In genomic region chr2:27715221-27715620, GRCm38 (mm10) we compare ENCODE assay signal across 13 mouse cellular contexts. TPM values are rescaled to one million over a fixed set of nuclear protein-coding genes. Genes with fewer than 3 reads are reported as not detected.
DNase-seq lines count a peak whose midpoint lies in the region; ATAC-seq and TF ChIP-seq lines count a peak whose summit lies in the region.
"Had no signal": no experiment of that assay in that cellular context is flagged by ENCODE, and none has a peak within 500 bp of the region (broad histone marks: within the 10 kb centered on the region; RNA-seq: fewer than 3 reads in every experiment).

No protein-coding gene starts in this region.

- no peak for TF ChIP-seq CTCF in heart, postnatal 0 days (IDR thresholded peaks at IDR 0.05; ENCODE audit: low read depth)
- no peak for TF ChIP-seq CTCF in embryonic fibroblast, embryonic 13.5 days (IDR thresholded peaks at IDR 0.05; ENCODE audit: borderline replicate concordance, insufficient read depth, low read length)

- DNase-seq in heart, postnatal 0 days (ENCODE audit: low spot score), result no peak
- no peak for DNase-seq in heart, adult 18-20 months
- peak; percentile 57 for DNase-seq in 3T3-L1 (ENCODE audit: low read depth, low spot score)
- no peak for DNase-seq in layer of hippocampus, adult 9-10 months (ENCODE audit: low spot score)
- no peak for DNase-seq in layer of hippocampus, adult 9-11 months
- no peak for DNase-seq in layer of hippocampus, postnatal 14 days (ENCODE audit: low spot score in 2 of 2)
- DNase-seq: cerebellum, adult 9-10 months; heart, postnatal 14 days; left cerebral cortex, postnatal 4 days had no signal

- H3K27me3 ChIP-seq in heart, postnatal 0 days (ENCODE audit: control insufficient read depth, insufficient read depth, low read length), result no peaks in the 10 kb centered on the region
- H3K27me3 ChIP-seq in lung, embryonic 16.5 days (ENCODE audit: control insufficient read depth, insufficient read depth, low read depth, low read length), result no peaks in the 10 kb centered on the region

- peaks cover 91% of the 10 kb centered on the region for H3K4me1 ChIP-seq in heart, postnatal 0 days (ENCODE audit: control insufficient read depth, insufficient read depth)
- H3K4me1 ChIP-seq in embryonic fibroblast, embryonic 13.5 days (ENCODE audit: control insufficient read depth, insufficient read depth, low read length), result peaks cover 18% of the 10 kb centered on the region
- peaks cover 66% of the 10 kb centered on the region for H3K4me1 ChIP-seq in lung, embryonic 16.5 days (replicated peaks; ENCODE audit: control insufficient read depth, insufficient read depth, low read length)

- H3K4me3 ChIP-seq in heart, postnatal 0 days (ENCODE audit: low read depth, low read length), result no peak overlapping the region
- no peak overlapping the region for H3K4me3 ChIP-seq in embryonic fibroblast, embryonic 13.5 days (ENCODE audit: insufficient read depth, low read length)
- no peak overlapping the region for H3K4me3 ChIP-seq in lung, embryonic 16.5 days (ENCODE audit: low read length)
- H3K4me3 ChIP-seq: forebrain, embryonic 12.5 days; midbrain, embryonic 10.5 days had no signal

- no peak for ATAC-seq in heart, postnatal 0 days (ENCODE audit: insufficient read depth, low read depth)
- ATAC-seq in lung, embryonic 16.5 days (ENCODE audit: low read depth), result no peak

- H3K9me3 ChIP-seq in heart, postnatal 0 days (replicated peaks; ENCODE audit: control insufficient read depth, low read length), result no peaks in the 10 kb centered on the region
- no peaks in the 10 kb centered on the region for H3K9me3 ChIP-seq in lung, embryonic 16.5 days (ENCODE audit: control insufficient read depth, low read length)
- H3K9me3 ChIP-seq: forebrain, embryonic 12.5 days; midbrain, embryonic 10.5 days had no signal

- 56% methylated on average over 4 of the region's 4 CpGs for WGBS in heart, postnatal 0 days
- 66% methylated on average over 4 of the region's 4 CpGs for WGBS in lung, embryonic 16.5 days

- TF ChIP-seq EP300 in heart, postnatal 0 days (IDR thresholded peaks at IDR 0.05; ENCODE audit: low read depth), result no peak

- H3K4me2 ChIP-seq in heart, postnatal 0 days (ENCODE audit: low read depth, low read length), result no peak overlapping the region
- H3K4me2 ChIP-seq in lung, embryonic 16.5 days (ENCODE audit: low read depth, low read length), result no peak overlapping the region
- H3K4me2 ChIP-seq: forebrain, embryonic 12.5 days had no signal

- H3K36me3 ChIP-seq in heart, postnatal 0 days (replicated peaks; ENCODE audit: control insufficient read depth, insufficient read depth, low read length), result no peaks in the 10 kb centered on the region
- H3K36me3 ChIP-seq in lung, embryonic 16.5 days (ENCODE audit: control insufficient read depth, insufficient read depth, low read length), result no peaks in the 10 kb centered on the region
- H3K36me3 ChIP-seq: forebrain, embryonic 12.5 days; midbrain, embryonic 10.5 days had no signal

- no peak for TF ChIP-seq POLR2A in embryonic fibroblast, embryonic 13.5 days (IDR thresholded peaks at IDR 0.05; ENCODE audit: low read depth, low read length)

- no peak overlapping the region for H3K9ac ChIP-seq in heart, postnatal 0 days (replicated peaks; ENCODE audit: low read depth, low read length)
- no peak overlapping the region for H3K9ac ChIP-seq in lung, embryonic 16.5 days (ENCODE audit: low read length)
- H3K9ac ChIP-seq: forebrain, embryonic 12.5 days had no signal

- H3K27ac ChIP-seq in heart, postnatal 0 days (ENCODE audit: low read depth), result peak overlapping the region; percentile 27; the same call in 1 of the 2 replicates
- H3K27ac ChIP-seq in embryonic fibroblast, embryonic 13.5 days (ENCODE audit: insufficient read depth, low read length), result peak overlapping the region; percentile 44; the same call in 1 of the 2 replicates
- H3K27ac ChIP-seq in lung, embryonic 16.5 days (ENCODE audit: low read length), result peak overlapping the region; percentile 18; the same call in 1 of the 2 replicates
- H3K27ac ChIP-seq: forebrain, embryonic 12.5 days had no signal

RNA-seq across cellular contexts. Expression of gene Rxra, which starts 39.0 kb away (rescaled TPM):
- 56.9 and 81.7 TPM in 2 replicates for total RNA-seq in heart, postnatal 0 days (2014; rRNA removed; ENCODE audit: low replicate concordance)
- polyA plus RNA-seq in heart, postnatal 0 days (2015; fragmentation: Nextera tagmentation; extraction: Ambion mirVana), result 4.9 and 5.5 TPM in 2 replicates
- total RNA-seq in heart, adult 18-20 months (2021), result 10 to 100 TPM; 51.3 to 52.4 TPM
- polyA plus RNA-seq in embryonic fibroblast, embryonic 13.5 days (2011; ENCODE audit: insufficient read length, low read depth, missing spikeins), result 28.4 and 35.7 TPM in 2 replicates
- polyA plus RNA-seq in lung, embryonic 16.5 days (2015; fragmentation: Nextera tagmentation; extraction: Ambion mirVana), result 11.3 TPM in 2 replicates
- total RNA-seq in layer of hippocampus, postnatal 14 days (2021), result 10 to 100 TPM; 19.4 to 21.0 TPM
